Mouse (Mus musculus): ENCODE data around the gene Lin52.

GRCm38 (mm10) chr12:84531906-84532829 lies 80.9 kb downstream of the Lin52 start:
- TF ChIP-seq GATA1 (IDR thresholded peaks at IDR 0.05; ENCODE audit: borderline replicate concordance, low read length) (no peak), FLI1 (IDR thresholded peaks at IDR 0.05; ENCODE audit: low read length) (no peak)
